Mouse (Mus musculus) forebrain, embryonic 14.5 days (tissue): ENCODE measurements around the gene Prph. TPM values are rescaled to one million over a fixed set of nuclear protein-coding genes. Genes with fewer than 3 reads are reported as not detected.

ENCODE experiments used
- microRNA-seq: library from miRNA; unstranded; fragments of <30 nt; microRNA quantifications from one replicate; pipeline ENCODE4, GENCODE M21; 2016
- polyA plus RNA-seq: library from polyadenylated mRNA; unstranded; fragments of >200 nt; fragmentation: Nextera tagmentation; extraction: Ambion mirVana; gene quantifications from 2 replicates; pipeline ENCODE4 v1.2.1, GENCODE M21; 2014

Gene Prph
- polyA plus RNA-seq, 1 experiment from 2014 or later: 1.0 TPM

Small RNAs within 50 kb of the gene (microRNA-seq; reads per million reads assigned to microRNA genes)
- gene Mir6960: 1.7 reads per million, percentile 7 among the genes with 10 or more reads in this experiment

Other genes starting within 250 kb of the Prph start
- gene Ddn, start 245.7 kb upstream of the Prph start, polyA plus RNA-seq: 0.33 and 0.57 TPM in 2 replicates
- 82.1 and 87.3 TPM in 2 replicates for gene Prkag1, start 223.7 kb upstream of the Prph start, polyA plus RNA-seq
- gene Kmt2d, start 184.0 kb upstream of the Prph start, polyA plus RNA-seq: 8.0 and 12.2 TPM in 2 replicates
- 30.3 and 33.5 TPM in 2 replicates for gene Rhebl1, start 160.6 kb upstream of the Prph start, polyA plus RNA-seq
- 0.18 and 0.36 TPM in 2 replicates for gene Dhh, start 156.6 kb upstream of the Prph start, polyA plus RNA-seq
- 10.9 TPM in 2 replicates for gene Lmbr1l, start 136.9 kb upstream of the Prph start, polyA plus RNA-seq
- gene Tuba1b, start 120.6 kb upstream of the Prph start, polyA plus RNA-seq: 1,499 and 1,719 TPM in 2 replicates
- gene Gm49450, start 101.6 kb upstream of the Prph start, polyA plus RNA-seq: not detected in 2 replicates
- 18,182 and 18,289 TPM in 2 replicates for gene Tuba1a, start 101.5 kb upstream of the Prph start, polyA plus RNA-seq
- gene Tuba1c, start 25.3 kb upstream of the Prph start, polyA plus RNA-seq: 56.7 and 93.1 TPM in 2 replicates
- gene Troap, start 19.4 kb downstream of the Prph start, polyA plus RNA-seq: 11.0 and 13.6 TPM in 2 replicates
- gene C1ql4, start 32.6 kb downstream of the Prph start, polyA plus RNA-seq: not detected in 2 replicates
- gene Dnajc22, start 38.0 kb downstream of the Prph start, polyA plus RNA-seq: 0.14 and 0.36 TPM in 2 replicates
- 38.6 and 39.0 TPM in 2 replicates for gene Spats2, start 70.7 kb downstream of the Prph start, polyA plus RNA-seq
- gene Kcnh3, start 169.7 kb downstream of the Prph start, polyA plus RNA-seq: 3.3 and 3.6 TPM in 2 replicates
- gene Mcrs1, start 196.8 kb downstream of the Prph start, polyA plus RNA-seq: 241 and 247 TPM in 2 replicates
- 57.2 and 81.8 TPM in 2 replicates for gene Prpf40b, start 239.9 kb downstream of the Prph start, polyA plus RNA-seq
- 0.11 and 0.52 TPM in 2 replicates for gene Fam186b, start 240.7 kb downstream of the Prph start, polyA plus RNA-seq